Mouse (Mus musculus) kidney, adult 2 months (tissue): ENCODE results near the gene Arl5c.

Experiments used
- CTCF ChIP-seq: fragments of 200-500 bp; conservative IDR thresholded peaks from 2 replicates; pipeline ENCODE4 v1.5.1; 2011; ENCODE audit warnings: low read depth, mild to moderate bottlenecking, control low read depth, low read length, moderate library complexity, mixed read lengths; ENCODE audit not compliant: insufficient read depth, insufficient read length
- POLR2A ChIP-seq: fragments of 200-500 bp; IDR thresholded peaks from one replicate; pipeline ENCODE4 v1.6.1; 2011; ENCODE audit warnings: low read depth, low read length, control low read depth

DNA sequence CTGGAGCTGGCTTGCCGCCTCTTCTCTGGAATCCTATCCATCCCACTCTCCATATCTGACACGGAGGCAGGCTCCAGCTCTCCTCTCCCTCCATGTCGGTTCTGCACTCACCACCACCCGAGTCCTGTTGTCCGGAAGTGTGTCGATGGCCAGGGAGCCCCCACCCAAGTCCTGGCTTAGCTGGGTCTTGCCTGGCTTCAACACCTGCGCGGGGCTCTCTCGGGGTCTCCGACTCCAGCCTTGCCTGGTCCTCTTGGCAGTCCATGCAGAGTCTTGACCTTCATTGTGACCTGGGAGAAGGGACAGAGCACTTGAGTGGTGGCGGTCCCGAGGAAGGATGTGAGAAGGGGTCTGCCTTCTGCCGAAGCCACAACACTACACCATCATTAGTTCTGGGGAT is 17.6 kb downstream of the Arl5c start:
- no peak for TF ChIP-seq POLR2A
- no peak for TF ChIP-seq CTCF
